In genomic region chr7:19702859-19703555, GRCm38 (mm10) we compare ENCODE assay signal across 24 mouse cellular contexts. TPM values are rescaled to one million over a fixed set of nuclear protein-coding genes. Genes with fewer than 3 reads are reported as not detected.
"Had no signal": no experiment of that assay in that cellular context is flagged by ENCODE, and none has a peak within 500 bp of the region (broad histone marks: within the 10 kb centered on the region; RNA-seq: fewer than 3 reads in every experiment).

No protein-coding gene starts in this region.

- H3K9ac ChIP-seq: lung, embryonic 15.5 days; midbrain, embryonic 12.5 days; neural tube, embryonic 13.5 days; stomach, embryonic 15.5 days had no signal

- H3K27ac ChIP-seq: kidney, postnatal 0 days; lung, embryonic 15.5 days; macrophage; midbrain, embryonic 12.5 days; neural tube, embryonic 13.5 days had no signal

- H3K9me3 ChIP-seq: lung, embryonic 15.5 days; midbrain, embryonic 12.5 days; neural tube, embryonic 13.5 days; stomach, embryonic 15.5 days had no signal

- DNase-seq: kidney, adult 11 months; kidney, adult 9 months; kidney, postnatal 36 days; layer of hippocampus, adult 9-11 months; layer of hippocampus, postnatal 36 days; lung, postnatal 14 days; retina, postnatal 1 day; thymus, adult 2 months; thymus, postnatal 25 days had no signal

- ATAC-seq: midbrain, embryonic 16.5 days had no signal

- H3K27me3 ChIP-seq: lung, embryonic 15.5 days; midbrain, embryonic 12.5 days; neural tube, embryonic 13.5 days; stomach, embryonic 15.5 days had no signal

- H3K4me2 ChIP-seq: lung, embryonic 15.5 days; midbrain, embryonic 12.5 days; neural tube, embryonic 13.5 days; stomach, embryonic 15.5 days had no signal

- H3K4me3 ChIP-seq: lung, embryonic 15.5 days; megakaryocyte, embryonic 14.5 days; midbrain, embryonic 12.5 days; neural tube, embryonic 13.5 days; stomach, embryonic 15.5 days had no signal

RNA-seq across cellular contexts. Expression of gene Apoc4, which starts 21.7 kb away (rescaled TPM):
- total RNA-seq: layer of hippocampus, adult 18-20 months; layer of hippocampus, postnatal 36 days; left cerebral cortex, postnatal 36 days had no signal
- polyA plus RNA-seq: macrophage; midbrain, embryonic 16.5 days; testis, adult 2 months had no signal

RNA-seq across cellular contexts. Expression of gene Gm44805, which starts 21.8 kb away (rescaled TPM):
- total RNA-seq: layer of hippocampus, adult 18-20 months; layer of hippocampus, postnatal 36 days; left cerebral cortex, adult 8-10 months; left cerebral cortex, postnatal 36 days had no signal
- polyA plus RNA-seq: limb, embryonic 14.5 days; lung, embryonic 15.5 days; macrophage; midbrain, embryonic 12.5 days; midbrain, embryonic 16.5 days; neural tube, embryonic 13.5 days; spleen, adult 2 months; stomach, embryonic 15.5 days; testis, adult 2 months; thymus, adult 2 months; urinary bladder, adult 2 months had no signal
